Mouse (Mus musculus) natural killer cell, adult 2 months (primary cell): Measurements from ENCODE around the gene Lrrc7.

Experiments
- DNase-seq, 2 experiments: peaks; one replicate each; pipeline ENCODE4 v3.0.0; 2022; ENCODE audit warnings: low spot score in 2 of 2

Gene Lrrc7

GRCm38 (mm10) chr3:158068613-158069263 lies 493.3 kb downstream of the Lrrc7 start:
- no peak for DNase-seq

GRCm38 (mm10) chr3:158067916-158068315 lies 494.1 kb downstream of the Lrrc7 start:
- DNase-seq: no peak

GRCm38 (mm10) chr3:158065256-158065655 lies 496.8 kb downstream of the Lrrc7 start:
- DNase-seq: no peak

- DNase-seq: no peak
These were observed 500.1 kb downstream of the Lrrc7 start for GRCm38 (mm10) chr3:158061811-158062523.

GRCm38 (mm10) chr3:158060621-158061291 lies 501.3 kb downstream of the Lrrc7 start:
- DNase-seq: no peak

GRCm38 (mm10) chr3:158049508-158049907 lies 512.5 kb downstream of the Lrrc7 start:
- DNase-seq: no peak

- DNase-seq: no peak
These were observed 521.3 kb downstream of the Lrrc7 start for GRCm38 (mm10) chr3:158040755-158041154.

GRCm38 (mm10) chr3:158038106-158038505 lies 523.9 kb downstream of the Lrrc7 start:
- DNase-seq: no peak

GRCm38 (mm10) chr3:158036329-158036988 lies 525.6 kb downstream of the Lrrc7 start, which contains the start of the genes Srsf11 and Lrrc40:
Gene Srsf11, minus strand, starts transcription at chr3:158036639.
Gene Lrrc40, plus strand, starts transcription at chr3:158036662.
- DNase-seq: peak; percentile 93

- no peak for DNase-seq
These were observed 526.2 kb downstream of the Lrrc7 start for GRCm38 (mm10) chr3:158035866-158036265.
